Mouse (Mus musculus): ENCODE measurements around the gene Gm42674. TPM values are rescaled to one million over a fixed set of nuclear protein-coding genes. Genes with fewer than 3 reads are reported as not detected.

Gm42674 gene
- polyA plus RNA-seq (2015; fragmentation: Nextera tagmentation; extraction: Ambion mirVana), result not detected in 2 replicates

GRCm38 (mm10) chr3:90601486-90602110, at the start of gene Gm42674:
TSS of gene Gm42674 (plus strand) at chr3:90601904.
- Histone ChIP-seq H3K4me3 (no peak within 1 kb of the TSS), H3K27ac (no peak within 1 kb of the TSS), H3K36me3 (no peaks in the 10 kb centered on the region), H3K4me2 (no peak within 1 kb of the TSS), H3K9ac (no peak within 1 kb of the TSS), H3K27me3 (no peaks in the 10 kb centered on the region), H3K9me3 (no peaks in the 10 kb centered on the region), H3K4me1 (replicated peaks) (peaks cover 9% of the 10 kb centered on the region; the same call in 1 of the 2 replicates)
- 84% methylated on average over 11 of the region's 11 CpGs for WGBS
- no peak for ATAC-seq (ENCODE audit: low FRiP score)

GRCm38 (mm10) chr3:90552231-90552630, 49.5 kb upstream of the Gm42674 start:
- 79% methylated on average over 2 of the region's 2 CpGs for WGBS
- Histone ChIP-seq H3K27me3 (no peaks in the 10 kb centered on the region), H3K9me3 (no peaks in the 10 kb centered on the region), H3K4me1 (replicated peaks) (no peaks in the 10 kb centered on the region), H3K4me3 (no peak overlapping the region), H3K36me3 (no peaks in the 10 kb centered on the region), H3K9ac (no peak overlapping the region), H3K27ac (no peak overlapping the region), H3K4me2 (no peak overlapping the region)
- no peak for ATAC-seq (ENCODE audit: low FRiP score)

- Histone ChIP-seq H3K4me3 (no peak overlapping the region), H3K27ac (no peak overlapping the region), H3K4me2 (no peak overlapping the region), H3K4me1 (replicated peaks) (no peaks in the 10 kb centered on the region), H3K36me3 (no peaks in the 10 kb centered on the region), H3K9ac (no peak overlapping the region), H3K9me3 (no peaks in the 10 kb centered on the region), H3K27me3 (no peaks in the 10 kb centered on the region)
- peak; percentile 78 for ATAC-seq (ENCODE audit: low FRiP score)
- WGBS, result 39% methylated on average over 5 of the region's 5 CpGs
Measured at GRCm38 (mm10) chr3:90555954-90556353, 45.8 kb upstream of the Gm42674 start.

GRCm38 (mm10) chr3:90560008-90560628, 41.6 kb upstream of the Gm42674 start, which contains the start of gene S100a3:
TSS of gene S100a3 (plus strand) at chr3:90560578.
- 86% methylated on average over 6 of the region's 6 CpGs for WGBS
- Histone ChIP-seq H3K4me1 (replicated peaks) (no peaks in the 10 kb centered on the region), H3K27ac (no peak within 1 kb of the TSS), H3K9ac (no peak within 1 kb of the TSS), H3K27me3 (0 out of 2 replicates have a peak, but pooled peaks cover 2% of the 10 kb centered on the region), H3K36me3 (no peaks in the 10 kb centered on the region), H3K9me3 (no peaks in the 10 kb centered on the region), H3K4me3 (no peak within 1 kb of the TSS), H3K4me2 (no peak within 1 kb of the TSS)
- ATAC-seq (ENCODE audit: low FRiP score), result no peak

- no peaks in the 10 kb centered on the region for H3K27me3 ChIP-seq
- no peak overlapping the region for H3K9ac ChIP-seq
- no peak for ATAC-seq (ENCODE audit: low FRiP score)
- 87% methylated on average over 5 of the region's 5 CpGs for WGBS
- no peaks in the 10 kb centered on the region for H3K36me3 ChIP-seq
- no peaks in the 10 kb centered on the region for H3K4me1 ChIP-seq (replicated peaks)
- no peak overlapping the region for H3K27ac ChIP-seq
- no peaks in the 10 kb centered on the region for H3K9me3 ChIP-seq
- H3K4me2 ChIP-seq, result no peak overlapping the region
- no peak overlapping the region for H3K4me3 ChIP-seq
Measured at GRCm38 (mm10) chr3:90574691-90575090, 27.0 kb upstream of the Gm42674 start.

GRCm38 (mm10) chr3:90575320-90575719, 26.4 kb upstream of the Gm42674 start:
- Histone ChIP-seq H3K9me3 (no peaks in the 10 kb centered on the region), H3K27me3 (no peaks in the 10 kb centered on the region), H3K36me3 (no peaks in the 10 kb centered on the region), H3K4me3 (no peak overlapping the region), H3K9ac (no peak overlapping the region), H3K27ac (no peak overlapping the region), H3K4me2 (no peak overlapping the region), H3K4me1 (replicated peaks) (no peaks in the 10 kb centered on the region)
- no peak for ATAC-seq (ENCODE audit: low FRiP score)
- WGBS, result 95% methylated on average over 3 of the region's 3 CpGs

- H3K4me2 ChIP-seq, result no peak overlapping the region
- WGBS, result 75% methylated on average over 10 of the region's 10 CpGs
Measured at GRCm38 (mm10) chr3:90576351-90577001, 25.2 kb upstream of the Gm42674 start.

GRCm38 (mm10) chr3:90579433-90579832, 22.3 kb upstream of the Gm42674 start:
- Histone ChIP-seq H3K4me1 (replicated peaks) (no peaks in the 10 kb centered on the region), H3K36me3 (no peaks in the 10 kb centered on the region), H3K4me3 (no peak overlapping the region), H3K27ac (no peak overlapping the region), H3K4me2 (no peak overlapping the region), H3K9ac (no peak overlapping the region), H3K9me3 (no peaks in the 10 kb centered on the region), H3K27me3 (no peaks in the 10 kb centered on the region)
- ATAC-seq (ENCODE audit: low FRiP score), result no peak
- 85% methylated on average over 7 of the region's 7 CpGs for WGBS

More at GRCm38 (mm10) chr3:90576351-90577001, 25.2 kb upstream of the Gm42674 start:
- no peak overlapping the region for H3K4me3 ChIP-seq
- H3K9me3 ChIP-seq, result no peaks in the 10 kb centered on the region
- H3K36me3 ChIP-seq, result no peaks in the 10 kb centered on the region
- no peak overlapping the region for H3K9ac ChIP-seq
- no peak for ATAC-seq (ENCODE audit: low FRiP score)
- no peaks in the 10 kb centered on the region for H3K4me1 ChIP-seq (replicated peaks)
- H3K27me3 ChIP-seq, result no peaks in the 10 kb centered on the region
- no peak overlapping the region for H3K27ac ChIP-seq

- Histone ChIP-seq H3K27ac (no peak overlapping the region), H3K27me3 (no peaks in the 10 kb centered on the region), H3K4me2 (no peak overlapping the region), H3K4me1 (replicated peaks) (no peaks in the 10 kb centered on the region), H3K4me3 (no peak overlapping the region), H3K36me3 (no peaks in the 10 kb centered on the region), H3K9ac (no peak overlapping the region), H3K9me3 (no peaks in the 10 kb centered on the region)
- no peak for ATAC-seq (ENCODE audit: low FRiP score)
- WGBS, result 92% methylated on average over 5 of the region's 5 CpGs
Measured at GRCm38 (mm10) chr3:90581141-90581540, 20.6 kb upstream of the Gm42674 start.

GRCm38 (mm10) chr3:90582156-90582555, 19.5 kb upstream of the Gm42674 start:
- Histone ChIP-seq H3K27me3 (no peaks in the 10 kb centered on the region), H3K27ac (no peak overlapping the region), H3K36me3 (no peaks in the 10 kb centered on the region), H3K9ac (no peak overlapping the region), H3K4me3 (no peak overlapping the region), H3K4me1 (replicated peaks) (no peaks in the 10 kb centered on the region), H3K4me2 (no peak overlapping the region), H3K9me3 (no peaks in the 10 kb centered on the region)
- WGBS, result 97% methylated on average over 1 of the region's 1 CpGs
- no peak for ATAC-seq (ENCODE audit: low FRiP score)

GRCm38 (mm10) chr3:90582556-90582955, 19.1 kb upstream of the Gm42674 start:
- H3K4me3 ChIP-seq, result no peak overlapping the region
- no peak overlapping the region for H3K4me2 ChIP-seq
- H3K4me1 ChIP-seq (replicated peaks), result no peaks in the 10 kb centered on the region
- WGBS, result 87% methylated on average over 4 of the region's 4 CpGs
- no peak overlapping the region for H3K9ac ChIP-seq
- no peaks in the 10 kb centered on the region for H3K27me3 ChIP-seq
- no peaks in the 10 kb centered on the region for H3K9me3 ChIP-seq
- H3K36me3 ChIP-seq, result no peaks in the 10 kb centered on the region
- no peak overlapping the region for H3K27ac ChIP-seq
- ATAC-seq (ENCODE audit: low FRiP score), result no peak

GRCm38 (mm10) chr3:90583893-90584292, 17.8 kb upstream of the Gm42674 start:
- Histone ChIP-seq H3K4me2 (no peak overlapping the region), H3K4me1 (replicated peaks) (no peaks in the 10 kb centered on the region), H3K27ac (no peak overlapping the region), H3K9me3 (no peaks in the 10 kb centered on the region), H3K27me3 (no peaks in the 10 kb centered on the region), H3K36me3 (no peaks in the 10 kb centered on the region), H3K9ac (no peak overlapping the region), H3K4me3 (no peak overlapping the region)
- 55% methylated on average over 3 of the region's 3 CpGs for WGBS
- ATAC-seq (ENCODE audit: low FRiP score), result no peak
